Mouse (Mus musculus): ENCODE results near the gene 9230104L09Rik. TPM values are rescaled to one million over a fixed set of nuclear protein-coding genes. Genes with fewer than 3 reads are reported as not detected.

9230104L09Rik gene
- polyA plus RNA-seq (2014; fragmentation: Illumina TruSeq; extraction: RNeasy Lipid Tissue Mini Kit (QIAGEN cat#74804); ENCODE audit: low read depth, low replicate concordance) = 84.1 TPM

DNA sequence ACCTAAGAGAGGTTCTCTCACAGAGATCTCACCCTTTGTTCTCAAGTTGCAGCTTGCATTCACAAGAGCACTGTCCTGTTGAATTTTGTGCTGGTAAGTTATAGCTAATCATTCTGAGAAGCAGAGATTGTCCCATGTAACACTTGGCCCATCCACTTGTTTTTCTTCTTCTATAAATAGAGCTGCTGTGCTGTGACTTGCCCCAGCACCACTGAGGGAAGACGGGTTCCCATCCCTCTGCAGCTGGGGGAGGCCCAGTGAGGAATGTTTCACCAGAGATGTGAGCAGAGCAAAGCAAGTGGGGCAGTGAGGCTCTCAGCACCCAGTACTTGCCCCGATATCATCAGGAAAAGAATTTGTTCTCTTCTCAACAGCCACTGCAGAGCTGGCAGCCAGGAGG lies at the start of gene 9230104L09Rik:
Gene 9230104L09Rik, minus strand, starts transcription at position 73 of the 400 bp plus-strand sequence.

DNA sequence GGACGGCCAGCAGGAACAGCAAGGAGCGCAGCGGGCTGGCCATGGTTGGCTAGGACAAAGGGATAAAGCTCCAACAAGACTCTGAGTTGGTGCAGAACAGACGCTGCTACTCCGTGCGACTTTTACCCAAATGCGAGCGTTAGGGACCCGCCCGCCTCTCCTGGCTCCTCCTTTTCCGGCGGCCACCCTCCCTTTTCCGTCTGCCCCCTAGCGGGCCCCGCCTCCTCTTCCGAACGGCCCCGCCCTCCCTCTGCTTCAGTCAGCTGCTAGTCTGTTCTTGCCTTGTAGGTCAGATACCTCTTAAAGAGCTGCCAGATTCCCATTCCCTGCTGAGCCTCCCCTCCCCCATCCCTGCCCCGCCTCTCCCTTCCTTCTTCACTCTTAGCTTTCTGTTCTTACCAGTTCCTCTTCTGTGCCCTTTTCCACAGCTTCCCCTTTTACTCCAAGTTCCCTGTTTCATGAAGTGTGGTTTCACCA lies 10.5 kb upstream of the 9230104L09Rik start, which contains the start of gene Cst3:
Gene Cst3, minus strand, starts transcription at position 358 of the 477 bp plus-strand sequence.

DNA sequence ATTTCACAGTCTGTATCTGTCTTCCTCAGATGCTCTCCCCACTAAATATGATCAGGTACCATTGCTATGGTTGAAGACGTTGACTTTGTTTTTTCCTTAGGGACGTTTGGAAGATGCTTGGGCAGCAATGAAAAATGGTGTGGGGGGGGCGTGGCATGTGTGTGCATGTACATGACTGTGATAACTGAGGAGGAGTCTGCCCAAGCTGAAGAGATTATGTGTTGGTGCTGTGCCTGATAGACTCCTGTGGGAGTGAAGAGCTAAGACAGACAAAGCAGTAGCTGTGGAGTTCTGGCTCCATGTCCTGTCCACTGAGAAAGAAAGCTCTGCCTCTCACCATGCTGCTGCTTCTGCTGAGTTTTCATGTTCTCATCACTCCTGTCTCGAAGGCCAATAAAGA lies 29.9 kb downstream of the 9230104L09Rik start, which contains the start of gene Cst9:
Gene Cst9, plus strand, starts transcription at position 236 of the 400 bp plus-strand sequence.

DNA sequence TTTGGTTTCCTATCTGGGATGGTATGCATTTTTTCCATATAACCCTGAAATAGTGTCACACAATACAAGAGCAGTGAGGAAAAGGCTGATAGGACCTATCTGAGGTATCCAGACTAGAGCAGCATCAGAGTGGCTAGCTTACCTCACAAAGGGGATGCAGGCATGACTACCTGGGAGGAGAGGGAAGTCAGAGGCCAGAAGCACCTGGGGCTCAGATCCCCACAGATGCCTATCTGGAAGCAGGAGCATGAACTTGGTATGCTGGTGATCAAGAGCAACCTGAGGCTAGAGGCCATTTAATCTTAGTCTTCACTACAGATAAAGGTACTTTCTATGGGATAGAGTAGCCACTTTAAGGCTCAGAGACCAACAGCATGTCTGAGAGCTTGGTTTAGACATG lies 44.9 kb downstream of the 9230104L09Rik start, which contains the start of gene Cst13:
Gene Cst13, plus strand, starts transcription at position 173 of the 400 bp plus-strand sequence.

DNA sequence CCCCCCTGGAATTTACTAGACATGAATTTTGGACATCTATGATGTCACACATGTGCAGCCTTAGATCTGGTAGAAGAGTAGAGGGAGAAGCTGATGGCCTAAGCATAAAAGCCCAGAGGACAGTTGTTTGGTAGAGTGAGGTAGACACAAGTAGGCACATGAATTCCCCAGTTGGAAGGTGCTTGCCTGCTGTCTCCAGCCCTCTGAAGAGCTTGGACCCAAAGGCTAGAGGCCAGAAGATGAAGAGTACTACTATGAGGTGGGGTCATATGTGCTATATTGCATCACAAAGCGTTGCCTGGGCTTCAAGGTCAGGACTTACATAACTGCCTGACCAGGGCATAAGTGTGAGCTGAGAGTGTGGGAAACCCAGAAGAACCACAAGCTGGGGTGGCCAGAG lies 66.4 kb downstream of the 9230104L09Rik start, which contains the start of gene Cst8:
Gene Cst8, plus strand, starts transcription at position 301 of the 400 bp plus-strand sequence.

Other genes with a start within 250 kb of the 9230104L09Rik start
- 44.3 TPM for gene Nxt1, start 192.4 kb downstream of the 9230104L09Rik start, polyA plus RNA-seq (2014; fragmentation: Illumina TruSeq; extraction: RNeasy Lipid Tissue Mini Kit (QIAGEN cat#74804); ENCODE audit: low read depth, low replicate concordance)
- gene Gzf1, start 184.0 kb downstream of the 9230104L09Rik start, polyA plus RNA-seq (2014; fragmentation: Illumina TruSeq; extraction: RNeasy Lipid Tissue Mini Kit (QIAGEN cat#74804); ENCODE audit: low read depth, low replicate concordance) = 24.6 TPM
- gene Napb, start 132.6 kb downstream of the 9230104L09Rik start, polyA plus RNA-seq (2014; fragmentation: Illumina TruSeq; extraction: RNeasy Lipid Tissue Mini Kit (QIAGEN cat#74804); ENCODE audit: low read depth, low replicate concordance) = 3.0 TPM
- gene Cstl1, start 114.7 kb downstream of the 9230104L09Rik start, polyA plus RNA-seq (2014; fragmentation: Illumina TruSeq; extraction: RNeasy Lipid Tissue Mini Kit (QIAGEN cat#74804); ENCODE audit: low read depth, low replicate concordance) = 160 TPM
- gene Cst11, start 93.5 kb downstream of the 9230104L09Rik start, polyA plus RNA-seq (2014; fragmentation: Illumina TruSeq; extraction: RNeasy Lipid Tissue Mini Kit (QIAGEN cat#74804); ENCODE audit: low read depth, low replicate concordance) = 0.56 TPM
- 61.1 TPM for gene 8030411F24Rik, start 83.0 kb downstream of the 9230104L09Rik start, polyA plus RNA-seq (2014; fragmentation: Illumina TruSeq; extraction: RNeasy Lipid Tissue Mini Kit (QIAGEN cat#74804); ENCODE audit: low read depth, low replicate concordance)
- gene Cst12, start 75.7 kb downstream of the 9230104L09Rik start, polyA plus RNA-seq (2014; fragmentation: Illumina TruSeq; extraction: RNeasy Lipid Tissue Mini Kit (QIAGEN cat#74804); ENCODE audit: low read depth, low replicate concordance) = 377 TPM
- gene Cst8, start 66.3 kb downstream of the 9230104L09Rik start, polyA plus RNA-seq (2014; fragmentation: Illumina TruSeq; extraction: RNeasy Lipid Tissue Mini Kit (QIAGEN cat#74804); ENCODE audit: low read depth, low replicate concordance) = 1,021 TPM
- gene Cst13, start 45.0 kb downstream of the 9230104L09Rik start, polyA plus RNA-seq (2014; fragmentation: Illumina TruSeq; extraction: RNeasy Lipid Tissue Mini Kit (QIAGEN cat#74804); ENCODE audit: low read depth, low replicate concordance) = 338 TPM
- 758 TPM for gene Cst9, start 29.9 kb downstream of the 9230104L09Rik start, polyA plus RNA-seq (2014; fragmentation: Illumina TruSeq; extraction: RNeasy Lipid Tissue Mini Kit (QIAGEN cat#74804); ENCODE audit: low read depth, low replicate concordance)
- gene Cst3, start 10.7 kb upstream of the 9230104L09Rik start, polyA plus RNA-seq (2014; fragmentation: Illumina TruSeq; extraction: RNeasy Lipid Tissue Mini Kit (QIAGEN cat#74804); ENCODE audit: low read depth, low replicate concordance) = 22.5 TPM
- gene Gm1330, start 138.2 kb upstream of the 9230104L09Rik start, polyA plus RNA-seq (2014; fragmentation: Illumina TruSeq; extraction: RNeasy Lipid Tissue Mini Kit (QIAGEN cat#74804); ENCODE audit: low read depth, low replicate concordance) = not detected
- 0.91 TPM for gene Gm10750, start 152.2 kb upstream of the 9230104L09Rik start, polyA plus RNA-seq (2014; fragmentation: Illumina TruSeq; extraction: RNeasy Lipid Tissue Mini Kit (QIAGEN cat#74804); ENCODE audit: low read depth, low replicate concordance)